Mouse (Mus musculus) erythroblast, embryonic 14.5 days (primary cell): Measurements from ENCODE around the gene Far2. TPM values are rescaled to one million over a fixed set of nuclear protein-coding genes. Genes with fewer than 3 reads are reported as not detected.

Source experiments
- H3K27me3 ChIP-seq: 2 replicates; pipeline ENCODE4 v1.6.1; 2012; ENCODE audit warnings: inconsistent platforms; ENCODE audit not compliant: control insufficient read depth
- H3K36me3 ChIP-seq: 2 replicates; pipeline ENCODE4 v1.6.1; 2012; ENCODE audit warnings: mild to moderate bottlenecking, inconsistent platforms; ENCODE audit not compliant: control insufficient read depth
- H3K4me1 ChIP-seq: 2 replicates; pipeline ENCODE4 v1.6.1; 2012; ENCODE audit warnings: inconsistent platforms; ENCODE audit not compliant: control insufficient read depth
- H3K4me3 ChIP-seq: replicated peaks from 2 replicates; pipeline ENCODE3; 2012; ENCODE audit warnings: moderate library complexity, mild to moderate bottlenecking, inconsistent platforms
- H3K9me3 ChIP-seq: 2 replicates; pipeline ENCODE4 v1.6.1; 2012; ENCODE audit warnings: low read length, inconsistent platforms, mixed read lengths; ENCODE audit not compliant: control insufficient read depth
- GATA1 ChIP-seq: IDR thresholded peaks from 2 replicates; pipeline ENCODE4 v1.6.1; 2012; ENCODE audit warnings: low read length, inconsistent platforms, mixed read lengths
- TAL1 ChIP-seq: IDR thresholded peaks from 3 replicates; pipeline ENCODE4 v1.6.1; 2012; ENCODE audit warnings: low read length, inconsistent platforms, mixed read lengths
- polyA plus RNA-seq: library from polyadenylated mRNA; stranded (reverse); fragments of >175 nt; gene quantifications from 2 replicates; pipeline ENCODE4 v1.2.3, GENCODE M21; 2012

Far2 gene
- polyA plus RNA-seq, 1 experiment: not detected

GRCm38 (mm10) chr6:148074211-148074864 lies 27.3 kb downstream of the Far2 start:
- no peaks in the 10 kb centered on the region for H3K36me3 ChIP-seq
- no peak for TF ChIP-seq GATA1
- no peak for TF ChIP-seq TAL1

DNA sequence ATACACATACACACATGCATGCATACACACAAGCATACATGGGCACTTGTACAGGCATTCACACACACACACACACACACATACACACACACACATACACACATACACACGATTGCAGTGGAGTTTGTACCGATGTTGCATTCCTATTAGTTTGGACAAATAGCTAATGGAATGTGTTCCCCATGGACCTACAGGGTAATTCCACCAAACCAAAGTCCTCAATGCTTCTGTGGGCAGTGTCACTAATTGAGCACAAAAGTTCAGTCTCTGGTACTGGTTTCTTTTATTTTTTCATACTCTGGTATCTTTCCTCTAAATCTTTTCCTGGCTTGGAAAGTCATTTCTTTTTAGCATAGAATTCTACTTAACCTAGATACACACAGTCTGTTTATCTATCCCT lies 36.8 kb downstream of the Far2 start:
- no peaks in the 10 kb centered on the region for H3K4me1 ChIP-seq
- no peak overlapping the region for H3K4me3 ChIP-seq
- TF ChIP-seq TAL1 (no peak), GATA1 (no peak)
- H3K36me3 ChIP-seq: no peaks in the 10 kb centered on the region
- H3K9me3 ChIP-seq: no peaks in the 10 kb centered on the region
- H3K27me3 ChIP-seq: no peaks in the 10 kb centered on the region

More at GRCm38 (mm10) chr6:148074211-148074864, 27.3 kb downstream of the Far2 start:
- Histone ChIP-seq H3K27me3 (no peaks in the 10 kb centered on the region), H3K9me3 (no peaks in the 10 kb centered on the region), H3K4me1 (no peaks in the 10 kb centered on the region), H3K4me3 (no peak overlapping the region)

DNA sequence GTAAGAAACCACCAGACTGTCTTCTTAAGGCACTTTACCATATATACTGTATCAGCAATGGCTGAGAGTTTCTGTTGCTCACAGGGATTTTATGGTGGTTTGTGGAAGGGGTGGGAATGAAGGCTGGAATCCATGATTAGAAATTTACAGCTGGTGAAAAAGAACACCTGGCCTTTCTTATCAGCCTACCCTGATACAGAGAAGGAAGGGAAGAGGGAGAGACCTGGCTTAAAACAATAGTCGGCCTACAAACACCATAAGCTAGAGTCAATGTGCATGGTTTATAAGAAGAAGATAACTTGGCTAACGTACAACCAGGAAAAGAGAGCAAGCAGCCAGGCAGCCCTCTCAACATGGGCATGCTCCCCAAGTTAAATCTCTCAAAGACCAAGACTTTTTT lies 37.3 kb downstream of the Far2 start:
- Histone ChIP-seq H3K9me3 (no peaks in the 10 kb centered on the region), H3K27me3 (no peaks in the 10 kb centered on the region), H3K36me3 (no peaks in the 10 kb centered on the region), H3K4me3 (no peak overlapping the region), H3K4me1 (no peaks in the 10 kb centered on the region)
- no peak for TF ChIP-seq TAL1

- H3K9me3 ChIP-seq: no peaks in the 10 kb centered on the region
- no peaks in the 10 kb centered on the region for H3K36me3 ChIP-seq
- TF ChIP-seq GATA1 (no peak), TAL1 (no peak)
- H3K27me3 ChIP-seq: no peaks in the 10 kb centered on the region
- H3K4me1 ChIP-seq: no peaks in the 10 kb centered on the region
- no peak overlapping the region for H3K4me3 ChIP-seq
Measured at GRCm38 (mm10) chr6:148097039-148097438, 50.0 kb downstream of the Far2 start.

GRCm38 (mm10) chr6:148101977-148102376 lies 54.9 kb downstream of the Far2 start:
- no peak for TF ChIP-seq GATA1
- no peak for TF ChIP-seq TAL1
- H3K36me3 ChIP-seq: no peaks in the 10 kb centered on the region
- no peak overlapping the region for H3K4me3 ChIP-seq
- H3K4me1 ChIP-seq: peaks cover 4% of the 10 kb centered on the region
- no peaks in the 10 kb centered on the region for H3K9me3 ChIP-seq
- no peaks in the 10 kb centered on the region for H3K27me3 ChIP-seq

- Histone ChIP-seq H3K4me3 (no peak overlapping the region), H3K9me3 (no peaks in the 10 kb centered on the region), H3K36me3 (no peaks in the 10 kb centered on the region), H3K4me1 (peaks cover 4% of the 10 kb centered on the region), H3K27me3 (no peaks in the 10 kb centered on the region)
- TF ChIP-seq TAL1 (no peak), GATA1 (no peak)
Measured at GRCm38 (mm10) chr6:148102434-148102833, 55.4 kb downstream of the Far2 start.

DNA sequence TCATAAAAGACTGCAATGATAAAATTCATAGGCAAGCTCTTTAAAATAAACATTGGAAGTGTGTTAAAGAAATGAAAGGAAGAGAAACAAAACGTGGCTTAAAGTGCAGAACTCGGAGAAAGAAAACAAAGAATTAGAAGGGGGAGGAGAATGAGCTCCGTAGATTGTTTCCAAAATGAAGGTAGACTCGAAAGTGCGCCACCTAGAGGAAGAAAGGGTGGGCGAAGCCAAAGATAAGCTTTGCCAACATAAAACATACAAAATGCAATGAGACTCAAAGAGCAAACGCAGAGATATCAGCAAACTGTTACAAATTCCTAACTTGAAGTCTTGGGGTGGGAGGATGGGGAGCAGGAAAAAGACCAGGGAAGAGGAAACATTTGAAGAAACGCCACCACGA lies 57.2 kb downstream of the Far2 start:
- Histone ChIP-seq H3K9me3 (no peaks in the 10 kb centered on the region), H3K27me3 (no peaks in the 10 kb centered on the region), H3K36me3 (no peaks in the 10 kb centered on the region), H3K4me3 (no peak overlapping the region), H3K4me1 (peaks cover 15% of the 10 kb centered on the region)
- TF ChIP-seq TAL1: no peak
- TF ChIP-seq GATA1: no peak

DNA sequence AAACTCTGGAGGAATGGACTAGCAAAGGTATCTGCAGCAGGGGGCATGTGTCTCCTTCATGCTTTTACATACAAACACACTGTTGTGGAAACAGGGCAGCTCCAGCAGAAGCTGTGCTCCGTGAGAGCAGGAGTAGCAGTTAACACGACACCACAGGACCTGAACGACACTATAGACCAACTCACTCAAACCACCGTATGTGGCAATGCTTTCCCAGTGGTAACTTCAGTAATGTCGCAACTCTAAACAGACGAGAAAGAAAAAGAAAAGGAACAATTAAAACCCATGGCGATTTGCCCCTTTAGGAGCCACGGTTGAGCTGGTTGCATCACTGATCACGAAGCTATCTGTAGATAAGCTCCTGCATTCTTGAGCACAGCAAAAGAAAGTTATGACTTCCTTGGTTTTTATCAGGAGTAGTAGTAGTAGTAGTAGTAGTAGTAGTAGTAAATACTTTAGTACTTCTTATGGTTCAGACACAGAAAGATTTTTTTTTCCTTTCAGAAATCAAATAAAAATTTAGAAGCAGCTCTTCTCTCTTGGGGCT lies 58.7 kb downstream of the Far2 start:
- H3K4me1 ChIP-seq: peaks cover 23% of the 10 kb centered on the region
- no peak overlapping the region for H3K4me3 ChIP-seq
- no peaks in the 10 kb centered on the region for H3K36me3 ChIP-seq
- no peaks in the 10 kb centered on the region for H3K27me3 ChIP-seq
- no peaks in the 10 kb centered on the region for H3K9me3 ChIP-seq
- TF ChIP-seq GATA1: no peak
- TF ChIP-seq TAL1: no peak

DNA sequence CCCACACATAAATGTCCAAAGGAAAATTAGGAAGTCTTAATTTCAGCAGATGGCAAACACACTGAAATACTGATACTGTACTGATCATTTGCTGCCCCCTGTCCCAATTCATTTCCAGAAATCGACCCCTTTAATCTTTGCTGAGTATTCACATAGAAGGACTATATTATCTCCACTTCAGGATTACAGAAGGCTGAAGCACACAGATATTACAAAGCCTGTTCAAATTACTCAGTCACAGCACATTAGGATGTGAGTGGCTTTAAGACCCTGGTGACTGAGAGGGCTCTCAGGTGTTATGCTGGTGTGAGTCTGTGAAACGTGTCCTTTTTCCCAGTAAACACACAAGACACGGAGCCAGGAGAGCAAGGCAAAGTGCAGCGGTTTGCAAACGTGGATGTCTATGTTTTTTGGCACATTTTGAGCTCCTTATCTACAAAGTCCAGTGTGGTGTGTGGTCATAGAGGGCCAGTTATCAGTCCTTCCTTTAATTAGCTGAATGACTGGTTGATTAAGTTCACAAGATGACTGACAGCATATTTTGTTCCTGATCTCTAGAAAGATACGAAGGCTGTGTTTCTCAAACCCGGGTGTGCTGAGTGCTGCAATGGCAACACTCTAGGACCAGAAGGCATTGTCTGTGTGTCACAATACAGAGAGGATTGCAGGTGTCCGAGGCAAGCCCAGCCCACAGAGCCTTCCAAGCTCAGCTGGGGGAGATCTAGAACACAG lies 61.8 kb downstream of the Far2 start:
- TF ChIP-seq TAL1 (no peak), GATA1 (no peak)
- Histone ChIP-seq H3K4me1 (peaks cover 25% of the 10 kb centered on the region), H3K27me3 (no peaks in the 10 kb centered on the region), H3K36me3 (no peaks in the 10 kb centered on the region), H3K9me3 (no peaks in the 10 kb centered on the region), H3K4me3 (peak overlapping the region; percentile 36)
